Mouse (Mus musculus): ENCODE results near the gene Slc1a1.

Slc1a1 gene

DNA sequence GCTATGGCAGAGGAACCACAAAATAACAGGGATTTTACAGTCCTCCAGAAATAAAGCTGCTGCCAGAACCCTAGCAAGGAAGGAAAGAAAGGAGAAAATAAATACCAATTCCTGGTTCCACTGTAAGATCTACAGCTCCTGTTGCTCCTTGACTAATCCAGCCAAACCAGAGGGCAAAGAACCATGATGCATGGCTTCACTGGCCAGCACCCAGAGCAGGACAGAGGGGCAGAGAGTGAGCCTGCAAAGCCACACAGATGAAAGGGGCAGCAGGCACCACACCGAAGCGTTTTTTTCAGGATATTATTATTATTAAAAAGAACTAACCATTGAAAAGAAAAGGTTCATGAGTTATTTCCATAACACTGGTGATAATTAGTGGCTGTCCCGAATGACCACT is 17.2 kb downstream of the Slc1a1 start:
- no peak for DNase-seq (ENCODE audit: low read depth, low spot score)

DNA sequence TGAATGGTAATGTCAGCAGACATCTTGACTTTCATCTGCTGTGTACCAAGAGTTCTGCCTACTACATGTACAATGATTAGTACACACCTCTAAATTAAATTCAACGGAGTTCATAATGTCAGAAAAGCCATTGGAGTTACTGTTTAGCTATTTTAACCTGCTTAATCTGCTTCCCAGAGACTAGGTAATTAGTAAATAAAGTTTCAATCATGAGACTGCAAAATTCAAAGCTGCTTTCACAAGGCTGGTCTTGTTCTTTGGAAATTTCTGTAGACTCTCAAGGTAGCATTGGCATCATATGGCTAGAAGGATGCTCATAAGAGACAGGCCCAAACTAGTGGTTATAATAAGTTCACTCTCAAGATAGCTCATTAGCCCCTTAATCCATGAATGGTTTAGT is 20.0 kb downstream of the Slc1a1 start:
- no peak for DNase-seq (ENCODE audit: low read depth, low spot score)

DNA sequence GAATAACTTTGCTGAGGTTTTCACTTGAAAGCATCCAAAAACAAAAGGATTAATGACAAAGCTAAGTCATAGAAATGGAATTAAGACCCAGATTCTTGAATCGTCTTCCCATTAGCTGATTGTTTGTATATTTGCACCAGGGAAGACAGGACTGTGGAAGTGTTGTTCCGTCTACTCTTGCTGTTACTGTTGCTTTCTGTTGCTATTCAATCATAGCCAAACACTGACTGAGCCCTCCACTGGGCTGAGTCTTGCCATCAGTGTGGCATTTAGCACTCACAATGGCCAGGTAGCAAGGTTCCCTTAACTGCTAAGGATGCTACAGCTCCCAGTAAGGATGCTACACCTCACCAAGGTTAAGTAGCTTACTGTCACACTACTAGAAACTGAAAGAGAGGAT is 25.4 kb downstream of the Slc1a1 start:
- DNase-seq (ENCODE audit: low read depth, low spot score) = no peak

DNA sequence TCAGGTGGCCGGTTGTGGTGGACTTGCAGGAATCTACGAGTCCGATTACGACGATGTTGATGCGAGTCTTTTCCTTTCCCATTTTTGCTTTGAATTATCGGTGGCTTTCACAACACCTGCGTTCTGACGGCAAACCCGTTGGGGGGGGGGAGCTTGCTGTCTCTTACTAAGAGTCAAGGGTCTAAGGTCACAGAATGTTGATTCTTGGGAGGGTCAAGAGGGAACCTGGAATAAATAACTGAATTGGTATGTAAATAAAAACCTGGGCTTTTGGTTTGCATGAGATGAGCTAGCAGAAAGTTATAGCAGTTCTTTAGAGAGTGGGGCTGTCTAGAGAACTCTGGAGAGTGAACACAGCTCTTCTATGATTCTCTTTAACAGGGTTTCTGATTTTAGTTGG is 28.8 kb downstream of the Slc1a1 start:
- DNase-seq (ENCODE audit: low read depth, low spot score) = no peak

DNA sequence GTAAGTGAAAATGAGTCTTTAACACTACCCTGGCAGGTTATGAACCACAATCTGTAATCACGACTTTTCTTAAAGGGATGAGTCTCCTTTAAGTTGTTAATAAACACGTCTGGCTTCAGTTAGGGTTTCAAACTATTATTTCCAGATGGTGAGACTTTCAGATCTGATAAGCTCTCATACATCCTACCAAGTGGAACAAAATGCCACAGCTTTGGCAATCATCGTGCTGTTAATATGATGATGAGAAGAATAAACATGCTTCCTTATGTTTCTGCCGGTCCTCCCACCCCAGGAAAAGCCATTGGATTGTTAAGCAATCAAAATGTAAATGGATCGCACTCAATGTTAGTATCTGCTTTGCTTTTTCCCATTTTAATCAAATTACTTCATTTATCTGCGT is 30.1 kb downstream of the Slc1a1 start:
- DNase-seq (ENCODE audit: low read depth, low spot score) = no peak

DNA sequence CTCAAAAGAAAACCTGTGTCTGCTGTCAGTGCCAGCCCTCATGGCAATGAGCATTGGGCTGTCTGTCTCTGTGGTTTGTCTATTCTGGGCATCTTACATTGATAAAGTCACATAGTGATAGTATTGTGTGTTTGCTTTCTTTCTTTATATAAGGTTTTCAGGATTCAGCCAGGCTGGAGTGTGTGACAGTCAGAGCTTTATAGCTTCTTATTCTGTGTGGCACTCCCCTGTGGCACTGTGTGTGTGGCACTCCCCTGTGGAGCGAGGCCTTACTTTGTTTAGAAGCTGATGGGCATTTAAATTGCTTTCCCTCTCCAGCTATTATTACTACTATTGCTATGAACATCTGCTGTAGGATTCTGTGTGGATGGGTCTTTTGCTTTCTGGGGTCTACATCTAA is 30.7 kb downstream of the Slc1a1 start:
- no peak for DNase-seq (ENCODE audit: low read depth, low spot score)

DNA sequence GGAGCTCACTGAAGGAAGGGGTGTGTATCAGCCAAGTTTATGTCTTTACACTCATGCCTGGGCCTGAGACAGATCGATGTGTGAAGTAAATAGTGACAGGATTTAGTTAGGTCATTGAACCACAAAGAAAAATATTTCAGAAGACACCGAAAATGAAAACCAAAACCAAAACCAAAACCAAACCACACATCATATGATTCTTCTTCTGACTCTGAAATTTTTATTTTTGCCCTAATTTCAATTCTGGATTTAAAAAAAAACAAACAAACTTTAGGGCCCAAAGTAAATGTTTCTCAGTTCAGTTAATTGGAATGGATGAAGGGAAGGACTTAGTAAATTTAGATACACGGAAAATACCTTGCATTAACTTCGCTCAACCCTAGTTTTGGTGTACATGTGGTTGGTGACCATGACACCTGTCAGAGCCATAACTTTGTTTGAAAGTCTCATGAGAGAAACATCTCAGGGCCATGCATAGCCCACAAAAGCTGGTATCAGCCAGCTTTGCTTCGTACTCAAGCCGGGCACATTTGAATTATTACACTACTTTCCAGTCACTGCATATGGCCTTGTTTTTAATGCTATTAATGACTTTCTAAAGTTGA is 34.5 kb downstream of the Slc1a1 start:
- DNase-seq (ENCODE audit: low read depth, low spot score) = no peak

DNA sequence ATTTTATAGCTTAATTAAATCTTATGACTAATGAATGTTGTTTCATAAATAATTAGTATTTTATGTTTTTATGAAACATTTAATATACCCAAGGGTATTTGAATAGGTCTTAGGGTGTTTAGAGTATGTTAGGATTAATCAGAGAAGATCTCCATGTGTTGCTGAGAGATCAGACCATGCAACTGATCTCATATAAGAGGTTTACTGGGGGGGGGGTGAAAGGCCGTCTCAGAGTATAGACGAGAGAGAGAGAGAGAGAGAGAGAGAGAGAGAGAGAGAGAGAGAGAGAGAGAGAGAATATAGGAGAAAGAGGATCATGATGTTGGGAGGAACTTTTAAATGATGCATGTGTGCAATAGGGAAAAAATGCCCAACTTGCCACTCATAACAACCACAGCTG is 35.5 kb downstream of the Slc1a1 start:
- no peak for DNase-seq (ENCODE audit: low read depth, low spot score)

DNA sequence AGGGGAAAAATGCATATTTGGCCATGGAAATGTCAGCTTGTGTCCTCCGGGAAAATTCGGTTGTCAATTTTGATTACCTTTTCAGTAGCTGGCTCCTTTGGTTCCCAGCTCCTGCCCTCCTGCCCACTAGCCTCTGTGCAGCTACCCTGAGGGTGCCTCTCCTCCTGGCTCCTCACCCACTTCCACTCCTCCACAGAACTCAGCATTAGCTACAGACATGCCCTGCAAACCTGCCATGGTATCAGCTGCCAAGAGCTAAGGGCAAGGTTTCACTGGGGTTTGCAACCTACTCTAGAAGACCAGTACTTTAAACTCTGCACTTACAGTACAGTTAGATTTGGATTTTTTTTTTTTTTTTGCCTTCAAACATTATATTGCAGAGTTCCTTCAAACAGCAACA is 44.6 kb downstream of the Slc1a1 start:
- DNase-seq (ENCODE audit: low read depth, low spot score) = no peak

DNA sequence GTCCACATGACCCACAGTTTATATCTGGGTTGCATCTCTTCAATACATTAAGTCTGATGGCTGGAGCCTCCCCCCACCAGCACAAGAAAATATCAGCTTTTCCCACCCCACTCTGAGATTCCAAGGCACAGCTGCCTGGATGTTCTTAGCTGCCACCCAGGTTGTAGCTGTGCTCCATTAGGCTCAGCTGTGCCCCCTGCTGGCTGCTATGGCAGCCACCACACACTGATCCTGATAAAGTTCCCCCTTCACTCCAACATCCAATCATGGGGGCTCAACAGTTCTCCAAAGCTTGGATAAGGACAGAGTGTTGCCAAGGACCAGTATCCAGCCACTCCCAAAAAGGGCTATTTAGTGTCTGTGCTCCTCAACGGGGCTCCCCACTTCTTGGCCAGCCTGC is 48.3 kb downstream of the Slc1a1 start:
- no peak for DNase-seq (ENCODE audit: low read depth, low spot score)

DNA sequence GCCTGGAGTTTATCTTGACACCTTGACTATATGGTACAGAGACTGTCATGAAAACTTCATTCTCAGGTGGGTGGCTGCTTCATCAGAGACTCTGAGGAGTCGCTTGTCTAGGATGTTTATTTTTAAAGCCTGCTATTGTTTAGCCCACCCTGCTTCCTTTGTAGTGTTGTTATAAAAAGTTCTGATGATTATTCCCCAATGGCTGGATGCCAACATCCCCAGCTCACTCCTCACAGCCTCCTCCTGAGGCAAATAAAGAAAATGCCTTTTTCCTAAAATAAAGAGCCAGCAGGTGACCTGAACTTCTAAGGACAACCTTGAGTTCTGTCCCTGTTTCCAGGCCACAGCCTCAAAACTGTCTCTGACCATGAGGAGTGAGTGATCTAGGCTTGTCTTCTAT is 53.6 kb downstream of the Slc1a1 start:
- DNase-seq (ENCODE audit: low read depth, low spot score) = no peak

DNA sequence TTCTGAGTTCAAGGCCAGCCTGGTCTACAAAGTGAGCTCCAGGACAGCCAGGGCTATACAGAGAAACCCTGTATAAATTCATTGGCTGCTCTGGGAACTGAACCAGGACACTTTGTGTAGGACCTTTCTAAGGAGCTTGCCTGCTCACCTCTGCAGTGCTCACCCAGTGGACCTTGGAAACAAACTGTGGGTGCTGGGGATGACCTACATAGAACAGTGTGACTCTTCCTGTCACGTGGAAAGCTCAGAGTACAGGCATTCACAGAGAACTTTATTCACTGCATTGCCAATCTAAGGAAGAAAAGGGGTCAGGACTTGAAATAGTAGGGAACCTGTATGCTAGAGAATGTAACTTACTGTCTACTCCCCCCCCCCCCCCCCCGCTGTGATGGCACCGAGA is 54.4 kb downstream of the Slc1a1 start:
- DNase-seq (ENCODE audit: low read depth, low spot score) = no peak

DNA sequence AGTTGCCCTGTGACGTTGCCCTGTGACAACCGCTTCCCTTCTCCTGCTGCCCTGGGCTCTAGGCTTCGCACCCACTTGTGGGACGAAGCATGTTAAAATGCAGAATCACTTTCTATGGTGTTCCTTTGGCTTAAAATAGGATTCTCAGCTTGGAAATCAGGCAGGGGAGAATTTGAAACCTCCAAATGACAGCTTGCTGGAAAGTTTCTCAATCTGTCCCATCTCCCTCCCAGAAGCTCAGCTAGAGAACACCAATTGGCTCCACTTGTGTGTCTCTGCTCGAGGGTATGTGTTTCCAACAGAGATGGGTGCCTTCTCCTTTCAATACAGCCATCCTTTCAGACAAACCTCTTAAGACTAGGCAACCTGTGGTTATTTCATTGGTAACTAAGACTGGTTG is 56.4 kb downstream of the Slc1a1 start:
- no peak for DNase-seq (ENCODE audit: low read depth, low spot score)

DNA sequence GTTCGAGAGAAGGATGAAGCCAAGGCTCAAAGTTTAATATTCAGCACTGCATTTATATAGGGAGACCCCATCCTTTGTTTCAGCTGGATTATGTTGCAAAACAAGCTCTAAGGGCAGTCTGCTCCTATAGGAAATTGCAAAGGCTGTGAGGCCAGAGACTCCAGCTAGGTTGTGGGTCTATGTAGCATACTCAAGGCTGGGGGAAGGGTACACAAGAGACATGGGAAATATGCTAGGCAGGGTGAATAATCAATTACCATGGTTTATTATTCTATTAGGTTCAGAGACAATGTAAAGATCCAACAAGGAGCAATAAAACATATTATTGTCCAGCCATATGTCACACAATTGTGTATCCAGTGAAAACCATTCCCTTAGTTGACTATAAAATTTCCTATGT is 57.0 kb downstream of the Slc1a1 start:
- no peak for DNase-seq (ENCODE audit: low read depth, low spot score)

DNA sequence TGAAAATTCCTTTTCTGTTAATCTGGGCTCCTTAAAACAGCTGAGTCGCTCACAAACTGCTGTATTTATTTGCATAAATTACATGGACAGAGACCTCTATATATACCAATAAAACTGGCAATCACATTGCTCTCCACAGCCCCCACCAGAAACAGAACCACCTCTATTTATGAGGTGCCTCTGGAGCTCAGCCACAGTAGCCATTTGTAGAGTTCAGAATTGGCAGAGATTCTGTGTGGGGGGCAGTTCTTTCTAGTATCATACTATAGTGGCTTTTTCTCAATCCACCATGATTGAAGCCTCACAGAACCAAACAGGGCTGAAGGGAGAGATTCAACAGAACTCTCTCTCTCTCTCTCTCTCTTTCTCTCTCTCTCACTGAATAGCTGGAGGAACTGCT is 61.8 kb downstream of the Slc1a1 start:
- peak; percentile 48 for DNase-seq (ENCODE audit: low read depth, low spot score)

DNA sequence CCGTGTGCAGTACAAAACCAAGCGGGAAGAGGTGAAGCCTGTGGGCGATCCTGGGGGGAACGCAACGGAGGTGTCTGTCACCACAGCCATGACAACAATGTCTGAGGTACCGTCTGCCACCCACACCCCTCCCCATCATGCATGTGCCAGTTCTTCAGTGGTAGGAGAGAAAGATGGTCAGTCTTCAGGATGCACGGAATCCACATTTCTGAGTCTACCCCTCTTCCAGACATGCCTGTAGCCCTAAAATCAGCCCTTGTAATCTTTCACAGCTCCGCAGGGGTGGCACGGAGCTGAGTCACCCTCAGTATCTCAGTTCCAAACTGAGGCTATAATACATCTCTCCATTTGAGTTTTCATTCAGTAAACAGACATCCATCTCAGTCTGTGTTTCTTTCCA is 62.6 kb downstream of the Slc1a1 start:
- DNase-seq (ENCODE audit: low read depth, low spot score) = no peak

DNA sequence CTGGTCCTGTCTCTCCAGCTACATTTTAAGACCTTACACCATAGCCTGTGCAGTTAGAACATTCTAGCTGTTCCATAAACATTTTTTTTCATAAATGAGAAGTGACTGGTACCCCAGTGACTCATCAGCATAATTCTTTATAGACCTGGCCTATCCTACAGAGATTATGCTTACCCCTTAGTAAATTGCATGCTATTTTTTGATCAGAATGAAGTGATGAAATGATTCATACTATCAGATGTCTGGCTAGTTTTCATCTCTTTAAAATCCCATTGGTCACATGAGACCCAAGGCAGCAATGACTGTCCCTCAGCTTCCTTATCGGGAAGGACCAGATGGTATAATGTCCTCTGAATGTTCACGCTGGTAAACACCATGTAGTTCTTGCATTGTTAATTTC is 65.9 kb downstream of the Slc1a1 start:
- no peak for DNase-seq (ENCODE audit: low read depth, low spot score)

DNA sequence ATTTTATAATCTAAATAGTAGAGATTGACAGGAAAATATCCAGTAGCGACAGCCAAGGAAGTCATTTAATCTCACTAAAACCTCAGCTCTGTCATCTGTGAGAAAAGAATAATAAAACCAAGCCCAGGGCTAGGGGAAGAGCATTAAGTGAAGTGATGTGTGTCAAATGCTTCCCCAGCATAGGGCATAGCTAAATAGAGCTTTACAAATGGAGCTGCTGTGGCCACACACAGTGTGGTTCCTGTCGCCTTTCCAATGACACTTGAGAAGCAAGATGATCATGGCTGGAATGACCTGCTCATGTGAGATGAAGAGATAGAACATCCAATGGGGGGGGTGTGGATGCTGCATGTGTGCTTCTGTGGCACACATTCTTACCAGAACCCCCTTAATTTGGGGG is 67.3 kb downstream of the Slc1a1 start:
- no peak for DNase-seq (ENCODE audit: low read depth, low spot score)

DNA sequence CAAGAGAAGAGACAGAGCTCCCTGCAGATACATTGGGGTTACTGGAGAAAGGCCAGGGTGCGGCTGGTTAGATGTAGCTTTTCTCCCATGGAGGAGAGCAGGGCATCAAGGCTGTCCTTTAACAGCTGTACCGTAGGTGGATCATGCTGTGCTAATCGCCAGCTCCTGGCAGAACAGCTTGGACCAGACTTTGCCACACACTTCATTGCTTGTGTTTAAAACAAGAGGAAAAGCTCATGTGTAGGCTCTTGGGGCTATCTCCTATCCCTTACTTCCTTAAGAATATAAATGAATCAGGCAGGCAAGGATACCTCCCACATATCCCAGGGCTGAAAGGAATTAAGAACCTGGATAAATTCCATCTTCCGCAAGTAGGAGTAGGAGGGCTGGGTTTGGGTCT is 68.0 kb downstream of the Slc1a1 start:
- peak; percentile 85 for DNase-seq (ENCODE audit: low read depth, low spot score)

DNA sequence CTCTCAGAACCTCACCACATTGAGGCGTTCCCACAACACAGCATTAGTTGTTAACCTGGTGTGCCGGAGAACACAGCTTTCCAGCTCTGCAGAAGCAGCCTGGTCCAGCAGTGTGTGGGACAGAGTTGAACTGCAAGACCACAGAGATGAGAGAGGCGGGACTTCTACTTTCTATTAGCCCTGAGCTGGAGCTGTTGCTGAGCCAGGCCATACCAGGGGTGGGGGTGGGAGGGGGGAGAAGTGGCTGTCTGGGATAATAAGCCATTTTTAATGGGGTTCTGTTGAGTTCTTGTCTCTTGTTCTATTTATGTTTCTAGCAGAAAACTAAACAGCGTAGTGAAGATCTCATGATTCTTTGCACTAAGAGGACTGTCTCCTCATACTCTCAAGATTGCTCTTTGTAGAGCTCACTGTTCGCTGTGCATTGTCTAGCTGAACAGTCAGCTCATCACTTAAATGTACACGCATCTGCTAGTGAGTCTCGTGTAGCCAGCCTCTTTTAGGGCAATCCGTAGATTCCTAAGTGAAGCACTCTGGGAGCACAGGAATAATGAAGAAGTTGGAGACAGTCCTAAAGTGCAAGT is 68.8 kb downstream of the Slc1a1 start:
- no peak for DNase-seq (ENCODE audit: low read depth, low spot score)

DNA sequence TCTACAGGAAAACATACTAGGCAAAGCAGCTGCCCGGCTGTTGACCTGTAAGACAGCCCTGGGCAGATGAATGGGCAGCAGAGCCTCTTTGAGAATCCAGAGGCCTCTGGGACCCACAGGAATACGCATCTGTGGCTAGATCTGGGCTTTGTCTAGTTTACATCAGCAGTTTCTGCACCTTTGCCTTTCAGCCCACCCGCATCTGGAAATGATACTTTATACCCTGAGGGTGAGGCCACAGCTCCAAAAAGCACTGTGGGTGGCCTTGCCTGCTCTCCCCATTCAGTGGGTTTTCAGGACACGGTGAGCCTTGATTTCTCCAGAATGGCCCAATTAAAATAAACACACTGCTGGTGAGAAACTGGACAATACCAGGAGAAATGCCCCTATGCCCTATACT is 73.3 kb downstream of the Slc1a1 start:
- no peak for DNase-seq (ENCODE audit: low read depth, low spot score)

DNA sequence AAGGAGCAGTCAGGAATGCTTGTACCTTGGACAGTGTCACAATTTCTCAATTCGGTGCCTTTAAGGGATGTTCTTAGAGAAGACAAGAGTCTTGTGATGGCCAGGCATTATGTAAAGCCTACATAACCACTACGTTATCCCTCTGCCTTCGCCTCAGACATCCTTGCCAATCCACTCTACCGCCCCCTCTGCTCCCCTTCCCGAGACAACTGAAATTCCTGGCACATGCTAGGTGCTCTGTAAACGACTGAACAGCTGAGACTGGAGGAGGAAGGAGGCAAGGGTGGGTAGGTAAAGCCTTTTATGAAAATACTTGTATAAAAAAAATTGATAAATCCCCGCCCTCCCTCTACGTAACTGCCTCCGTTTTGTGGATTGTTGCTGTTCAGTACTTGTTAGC is 73.8 kb downstream of the Slc1a1 start:
- peak; percentile 80 for DNase-seq (ENCODE audit: low read depth, low spot score)

DNA sequence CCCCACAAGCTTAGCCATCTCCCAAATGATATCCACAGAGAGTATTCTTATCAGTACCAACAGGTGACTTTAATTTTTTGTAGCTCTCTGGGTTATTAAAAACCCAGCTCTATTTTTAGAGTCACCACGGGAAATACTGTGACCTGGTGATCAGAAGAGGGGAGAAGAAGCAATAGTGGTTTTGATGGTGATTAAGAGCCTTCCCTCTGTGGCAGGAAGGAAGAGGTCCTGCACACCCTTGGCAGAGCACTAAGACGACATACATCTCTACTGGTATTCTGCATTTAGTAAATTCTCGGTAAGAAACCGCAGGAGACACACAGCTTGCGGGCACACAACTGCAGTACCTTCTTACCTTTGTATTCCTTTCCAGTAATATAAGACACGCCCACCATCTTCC is 79.7 kb downstream of the Slc1a1 start:
- DNase-seq (ENCODE audit: low read depth, low spot score) = no peak

DNA sequence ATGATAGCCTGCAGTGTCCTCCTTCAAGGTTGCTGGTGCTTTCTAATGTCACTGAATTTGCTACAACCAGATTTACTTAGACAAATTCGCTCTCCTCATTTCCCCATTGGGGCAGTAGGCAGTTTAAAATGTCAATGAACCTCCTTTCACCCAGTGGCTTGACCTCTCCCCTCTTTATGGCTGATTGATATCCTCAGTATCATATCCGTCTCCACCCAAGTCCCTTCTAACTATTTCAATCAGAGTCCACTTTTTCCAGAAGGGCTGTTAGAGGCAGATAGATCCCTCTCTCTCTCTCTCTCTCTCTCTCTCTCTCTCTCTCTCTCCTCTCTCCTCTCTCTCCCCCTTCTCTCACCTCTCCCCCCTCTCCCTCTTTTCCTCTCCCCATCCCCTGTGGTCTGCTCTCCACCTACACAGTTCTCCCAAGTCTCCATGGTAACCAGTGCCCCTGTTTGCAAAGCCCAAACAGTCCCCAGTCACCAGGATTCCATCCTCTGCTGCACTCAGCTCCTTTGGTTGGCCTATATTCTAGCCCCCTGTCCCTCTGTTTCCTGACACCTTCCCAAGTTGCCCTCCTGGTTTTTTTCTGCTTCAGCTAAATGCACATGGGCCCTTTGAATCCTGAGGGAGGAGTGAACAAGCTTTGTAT is 80.9 kb downstream of the Slc1a1 start:
- DNase-seq (ENCODE audit: low read depth, low spot score) = no peak
